Mouse (Mus musculus): Measurements from ENCODE around the gene Fbxo46.

Gene Fbxo46

GRCm38 (mm10) chr7:19093174-19093521 lies 26.5 kb upstream of the Fbxo46 start:
- DNase-seq (ENCODE audit: low spot score in 2 of 2) = peak; percentile 80 to 84

DNA sequence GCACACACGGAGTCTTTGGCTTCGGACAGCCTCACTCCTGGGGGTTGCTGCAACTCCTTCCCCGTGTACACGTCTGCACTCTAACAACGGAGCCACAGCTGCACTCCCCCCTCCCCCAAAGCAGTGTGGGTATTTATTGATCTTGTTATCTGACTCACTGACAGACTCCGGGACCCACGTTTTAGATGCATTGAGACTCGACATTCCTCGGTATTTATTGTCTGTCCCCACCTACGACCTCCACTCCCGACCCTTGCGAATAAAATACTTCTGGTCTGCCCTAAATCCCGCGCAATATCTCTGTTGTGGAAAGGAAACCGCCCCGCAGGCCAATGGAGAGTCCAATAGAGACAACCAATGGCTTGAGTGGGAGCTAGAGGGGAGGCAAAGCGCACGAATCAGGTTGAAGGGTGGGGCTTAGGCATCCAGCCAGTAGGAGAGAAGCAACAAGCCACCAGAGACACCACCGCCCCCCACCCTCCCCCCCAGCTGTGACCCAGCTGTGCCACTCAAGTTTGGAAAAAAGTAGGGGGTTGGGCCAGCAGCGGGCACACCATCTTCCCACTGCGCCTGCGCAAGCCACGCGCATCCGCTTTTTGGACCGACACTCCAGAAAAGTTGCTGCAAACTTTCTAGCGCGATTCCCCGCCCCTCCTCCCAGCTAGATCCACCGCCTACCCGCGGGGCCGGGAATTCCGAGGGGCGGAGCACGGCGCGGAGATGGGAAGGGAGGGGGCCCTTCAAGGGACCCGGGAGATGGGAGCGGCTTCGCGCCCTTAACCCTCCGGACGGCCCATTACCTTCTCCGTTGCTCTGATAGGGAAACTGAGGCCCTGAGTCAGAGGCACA lies 25.9 kb upstream of the Fbxo46 start:
- DNase-seq (ENCODE audit: low spot score in 2 of 2) = peak; percentile 80 to 86

DNA sequence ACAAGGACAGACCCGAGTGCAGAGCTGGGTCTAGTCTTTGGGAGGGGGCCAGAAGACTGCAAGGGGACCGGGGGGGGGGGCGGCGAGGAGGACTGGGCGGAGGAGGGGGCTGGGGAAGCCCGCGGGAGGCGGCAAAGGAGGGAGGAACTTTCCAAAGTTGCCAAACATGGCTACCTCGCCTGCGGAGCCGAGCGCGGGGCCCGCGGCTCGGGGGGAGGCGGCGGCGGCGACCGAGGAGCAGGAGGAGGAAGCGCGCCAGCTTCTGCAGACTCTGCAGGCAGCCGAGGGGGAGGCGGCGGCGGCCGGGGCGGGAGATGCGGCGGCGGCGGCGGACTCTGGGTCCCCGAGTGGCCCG lies 25.2 kb upstream of the Fbxo46 start, which contains the start of gene Six5:
TSS of gene Six5 (plus strand) at position 124 of the 355 bp plus-strand sequence.
- DNase-seq (ENCODE audit: low spot score in 2 of 2) = peak in 1 of 2 experiments; percentile 42

GRCm38 (mm10) chr7:19094826-19095750 lies 24.6 kb upstream of the Fbxo46 start:
- no peak for DNase-seq (ENCODE audit: low spot score in 2 of 2)

DNA sequence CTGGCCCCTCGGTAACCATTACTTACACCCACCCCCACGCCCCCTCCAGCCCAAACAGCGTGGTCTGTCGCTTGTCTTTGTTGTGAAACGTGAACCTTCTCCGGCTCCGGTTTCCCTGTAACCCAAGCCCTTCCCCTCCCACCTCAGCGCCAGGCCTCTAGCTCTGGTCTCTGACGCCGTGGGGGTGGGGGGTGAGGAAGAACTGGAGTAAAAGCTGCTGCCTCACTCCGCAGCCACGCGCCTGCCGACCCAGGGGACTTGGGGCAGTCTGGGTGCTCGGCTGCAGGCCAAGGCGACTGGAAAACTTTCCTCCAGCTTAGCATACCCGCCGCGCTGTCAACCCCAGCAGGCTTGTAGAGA lies 23.9 kb upstream of the Fbxo46 start:
- DNase-seq (ENCODE audit: low spot score in 2 of 2) = no peak

GRCm38 (mm10) chr7:19096421-19096976 lies 23.2 kb upstream of the Fbxo46 start:
- DNase-seq (ENCODE audit: low spot score in 2 of 2) = no peak

DNA sequence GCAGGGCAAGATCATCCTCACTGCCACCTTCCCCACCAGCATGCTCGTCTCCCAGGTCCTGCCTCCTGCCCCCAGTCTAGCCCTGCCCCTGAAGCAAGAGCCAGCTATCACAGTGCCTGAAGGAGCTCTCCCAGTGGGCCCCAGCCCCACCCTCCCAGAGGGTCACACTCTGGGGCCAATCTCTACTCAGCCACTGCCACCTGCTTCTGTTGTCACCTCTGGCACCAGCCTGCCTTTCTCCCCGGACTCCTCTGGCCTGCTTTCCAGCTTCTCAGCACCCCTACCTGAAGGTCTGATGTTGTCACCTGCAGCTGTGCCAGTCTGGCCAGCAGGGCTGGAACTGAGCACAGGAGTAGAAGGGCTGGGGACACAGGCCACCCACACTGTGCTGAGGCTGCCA lies 22.4 kb upstream of the Fbxo46 start:
- no peak for DNase-seq (ENCODE audit: low spot score in 2 of 2)

- no peak for DNase-seq (ENCODE audit: low spot score in 2 of 2)
Observed at GRCm38 (mm10) chr7:19097863-19098262, 21.8 kb upstream of the Fbxo46 start.

DNA sequence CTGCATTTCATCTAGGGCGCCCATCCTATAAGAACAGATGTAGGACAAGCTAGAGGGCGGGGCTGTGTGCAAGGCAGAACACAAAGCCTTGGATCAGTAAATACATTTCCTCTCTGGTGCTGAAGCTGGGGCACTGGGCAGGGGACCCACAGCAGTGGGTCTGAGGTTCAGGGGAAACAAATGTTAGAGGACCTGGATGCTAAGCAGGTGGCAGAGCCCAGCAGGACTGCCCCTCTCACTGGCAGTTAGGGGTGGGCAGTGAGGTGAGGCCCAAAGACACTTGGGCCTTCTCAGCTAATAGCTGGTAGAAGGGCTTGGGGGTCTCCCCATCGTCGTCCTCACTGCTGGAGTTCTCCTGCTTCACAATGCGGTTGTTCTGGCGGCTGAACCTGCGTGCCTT lies 20.8 kb upstream of the Fbxo46 start:
- DNase-seq (ENCODE audit: low spot score in 2 of 2) = no peak

GRCm38 (mm10) chr7:19100290-19100689 lies 19.4 kb upstream of the Fbxo46 start:
- DNase-seq (ENCODE audit: low spot score in 2 of 2) = no peak

DNA sequence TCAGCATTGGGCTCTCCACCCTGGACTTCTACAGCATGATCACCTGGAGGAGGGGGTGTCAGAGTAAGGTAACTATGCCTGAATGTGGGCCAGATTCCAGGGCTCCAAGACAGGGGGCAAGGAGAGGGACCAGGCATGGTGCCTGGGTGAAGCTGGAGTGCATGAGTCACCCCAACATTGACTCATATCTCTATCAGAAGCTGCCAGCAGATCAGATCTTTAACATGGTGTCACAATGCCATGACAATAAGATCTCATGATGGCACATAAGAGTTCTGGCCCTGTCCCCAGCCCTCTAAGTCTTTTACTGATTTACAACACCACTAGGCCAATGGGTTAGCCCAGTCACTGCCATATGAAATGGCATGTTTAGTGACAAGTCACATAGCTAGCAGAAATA lies 15.9 kb upstream of the Fbxo46 start:
- no peak for DNase-seq (ENCODE audit: low spot score in 2 of 2)

DNA sequence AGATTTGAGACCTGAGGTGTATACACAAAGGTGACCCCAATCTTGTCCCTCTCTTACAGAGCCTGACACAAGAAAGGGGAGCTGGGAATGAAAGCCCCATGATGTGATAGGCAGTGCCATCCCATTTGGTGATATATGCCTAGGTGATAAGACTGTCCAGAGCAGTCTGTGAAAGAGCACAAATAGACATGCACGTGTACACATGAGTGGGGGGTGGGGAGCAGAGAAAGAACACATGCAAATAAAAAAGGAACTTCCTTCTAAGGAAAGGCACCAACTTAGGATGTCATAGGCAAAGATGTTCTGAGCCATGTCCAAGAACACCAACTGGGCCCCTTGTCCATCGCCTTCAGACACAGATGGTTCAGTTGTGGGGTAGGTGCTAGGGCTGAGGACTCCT lies 15.2 kb upstream of the Fbxo46 start:
- DNase-seq (ENCODE audit: low spot score in 2 of 2) = no peak

DNA sequence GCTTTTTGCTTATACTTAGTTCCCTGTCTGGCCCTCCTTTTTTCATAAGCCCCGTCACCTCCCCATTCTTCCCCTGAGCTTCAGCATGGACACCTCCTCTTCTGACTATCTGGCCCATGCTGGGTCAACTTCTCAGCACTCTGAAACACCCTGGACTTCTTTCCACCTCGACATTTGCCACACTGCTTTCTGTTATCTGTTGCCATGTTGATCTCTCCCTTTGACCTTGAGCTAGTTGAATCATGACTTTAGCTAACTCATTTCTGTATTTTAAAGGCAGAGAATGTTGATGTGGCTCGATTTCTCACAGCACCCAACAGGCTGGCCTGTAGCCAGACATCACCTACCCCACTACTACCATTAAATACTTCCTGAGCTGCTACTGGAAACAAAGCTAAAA lies 12.2 kb upstream of the Fbxo46 start:
- no peak for DNase-seq (ENCODE audit: low spot score in 2 of 2)

- DNase-seq (ENCODE audit: low spot score in 2 of 2) = no peak
Observed at GRCm38 (mm10) chr7:19109565-19109964, 10.1 kb upstream of the Fbxo46 start.

- DNase-seq (ENCODE audit: low spot score in 2 of 2) = peak in 1 of 2 experiments; percentile 45
Observed at GRCm38 (mm10) chr7:19118028-19118771, 1.5 kb upstream of the Fbxo46 start, which contains the start of gene Gm4969. TSS of gene Gm4969 (minus strand) at chr7:19118368.

DNA sequence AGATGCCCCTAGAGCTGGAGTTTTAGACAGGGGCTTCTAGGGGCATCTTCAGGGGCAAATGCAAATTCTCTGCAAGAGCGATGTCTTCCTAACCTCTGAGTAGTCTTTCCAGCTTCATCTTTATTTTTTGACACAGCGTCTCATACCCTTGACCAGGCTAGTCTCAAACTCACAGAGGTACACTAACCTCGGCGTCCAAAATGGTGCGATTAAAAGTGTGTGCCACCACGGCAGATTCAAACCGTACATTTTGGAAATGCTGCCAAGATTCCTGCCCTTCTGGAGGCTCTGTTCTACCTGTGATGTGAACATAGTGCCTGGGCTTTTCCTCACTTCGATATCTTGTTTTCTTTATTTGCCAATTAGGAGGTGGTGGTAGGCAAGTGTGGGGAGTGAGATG lies 576 bp upstream of the Fbxo46 start:
- DNase-seq (ENCODE audit: low spot score in 2 of 2) = no peak

DNA sequence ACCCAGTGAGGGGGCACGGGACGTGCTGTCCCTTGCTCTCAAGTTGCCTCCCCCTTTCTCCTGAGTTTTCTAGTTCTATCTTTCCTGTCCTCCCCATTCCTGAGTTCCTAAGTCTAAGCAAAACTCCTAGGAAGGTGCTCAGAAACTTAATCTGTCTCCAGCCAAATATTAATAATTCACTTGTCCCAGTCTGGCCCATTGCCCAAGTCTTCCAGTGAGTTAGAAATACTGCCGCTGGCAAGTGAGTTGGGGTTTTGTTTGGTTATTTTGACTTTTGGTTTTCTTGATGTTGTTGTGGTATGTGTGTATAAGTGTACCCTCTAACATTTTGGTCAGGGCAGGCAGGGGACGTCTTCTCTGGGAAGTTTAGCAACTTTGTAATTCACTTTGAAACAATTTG lies 2.0 kb downstream of the Fbxo46 start:
- no peak for DNase-seq (ENCODE audit: low spot score in 2 of 2)

GRCm38 (mm10) chr7:19124713-19125112 lies 5.1 kb downstream of the Fbxo46 start:
- no peak for DNase-seq (ENCODE audit: low spot score in 2 of 2)

- no peak for DNase-seq (ENCODE audit: low spot score in 2 of 2)
Observed at GRCm38 (mm10) chr7:19127744-19128143, 8.1 kb downstream of the Fbxo46 start.

- no peak for DNase-seq (ENCODE audit: low spot score in 2 of 2)
Observed at GRCm38 (mm10) chr7:19129396-19129795, 9.7 kb downstream of the Fbxo46 start.

- no peak for DNase-seq (ENCODE audit: low spot score in 2 of 2)
Observed at GRCm38 (mm10) chr7:19130657-19131056, 11.0 kb downstream of the Fbxo46 start.

All from spleen, postnatal 36 days (tissue).